Mouse (Mus musculus) erythroblast, adult 5-6 weeks (primary cell): ENCODE results near the gene Slc22a16. TPM values are rescaled to one million over a fixed set of nuclear protein-coding genes. Genes with fewer than 3 reads are reported as not detected.

Experiments used
- ATAC-seq: replicated peaks from 2 replicates; pipeline ENCODE4 v1.8.0; 2016; ENCODE audit warnings: moderate number of reproducible peaks, mild to moderate bottlenecking, moderate TSS enrichment, inconsistent platforms; ENCODE audit not compliant: poor library complexity, low FRiP score, severe bottlenecking
- total RNA-seq, 2 experiments: library from RNA; stranded (forward) in 1 of 2; stranded (reverse) in 1 of 2; fragments of 150-400 nt in 1 of 2; fragments of 200-764, 138-1000 nt in 1 of 2; gene quantifications; 2 replicates each; pipeline versions ENCODE4 v1.2.3 to v1.2.4; 2015 to 2017; ENCODE audit warnings: low replicate concordance in 2 of 2

Slc22a16 gene
- total RNA-seq, 2 experiments from 2014 or later: not detected

DNA sequence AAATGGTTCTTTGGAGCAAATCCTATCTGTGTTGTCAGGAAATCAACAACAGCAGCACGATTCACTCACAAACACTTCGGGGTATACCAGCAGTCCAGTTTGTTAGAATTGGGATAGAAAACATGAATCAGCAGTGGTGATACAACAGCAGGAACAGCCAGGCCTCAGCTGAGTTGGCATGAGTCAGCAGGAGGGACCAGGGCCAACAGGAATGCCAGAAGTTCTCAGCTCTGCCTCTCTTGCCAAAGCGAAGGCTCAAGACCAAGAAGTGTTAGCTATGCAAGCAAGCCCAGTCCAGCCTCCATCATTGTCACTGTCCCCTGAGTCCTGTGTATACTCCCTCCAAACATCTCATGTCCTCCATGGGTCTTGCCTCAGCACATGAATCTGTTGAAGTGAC lies 27.0 kb downstream of the Slc22a16 start:
- ATAC-seq: no peak

DNA sequence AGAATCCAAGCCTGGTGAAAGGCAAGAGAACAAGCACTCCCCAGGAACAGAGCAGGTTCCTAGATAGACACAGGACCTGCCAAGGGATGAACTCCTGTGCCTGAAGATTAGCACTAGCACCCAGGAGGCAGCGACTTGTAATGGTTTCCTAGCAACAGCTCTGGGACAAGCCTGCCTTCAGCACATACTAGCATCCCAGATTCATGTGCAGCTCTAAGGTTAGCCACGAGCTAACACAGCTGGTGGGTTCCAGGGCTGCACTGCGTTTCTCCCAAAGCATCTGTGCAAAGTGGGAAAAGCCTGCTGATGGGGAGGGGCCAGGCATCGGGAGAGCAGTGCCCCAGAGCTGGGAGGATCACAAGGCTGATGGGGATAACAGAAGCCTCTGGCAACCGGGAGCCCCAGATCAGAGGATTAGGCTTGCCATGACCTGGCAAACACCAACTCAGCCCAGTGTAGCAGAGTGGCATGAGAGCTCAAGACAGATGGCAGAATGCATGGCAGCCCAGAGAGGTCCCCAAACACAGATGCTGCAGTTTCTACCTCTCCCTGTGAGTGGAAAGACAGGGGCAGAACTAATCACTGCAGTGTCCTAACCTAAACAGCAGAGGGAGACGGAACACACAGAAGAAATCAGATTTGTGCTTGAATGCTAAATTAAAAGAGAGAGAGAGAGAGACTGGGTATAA lies 34.7 kb downstream of the Slc22a16 start:
- ATAC-seq: no peak

GRCm38 (mm10) chr10:40617973-40618372 lies 47.8 kb downstream of the Slc22a16 start:
- ATAC-seq: no peak

DNA sequence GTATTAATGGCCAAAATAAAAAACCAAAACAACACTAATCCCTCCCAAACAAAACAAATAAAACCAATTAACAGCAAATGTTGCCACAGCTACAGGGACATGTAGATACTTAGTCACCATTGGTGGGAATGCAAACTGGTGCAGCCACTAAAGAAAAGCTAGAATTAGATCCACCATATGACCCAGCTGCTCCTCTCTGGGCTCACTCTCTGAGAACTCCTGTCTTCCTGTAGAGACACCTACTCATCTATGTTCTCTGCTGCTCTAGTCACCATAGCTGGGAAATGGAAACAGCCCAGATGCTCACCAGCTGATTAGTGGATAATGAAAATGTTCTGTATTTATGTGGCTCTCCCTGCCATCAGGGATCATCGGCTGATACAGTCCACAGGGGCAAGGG lies 49.6 kb downstream of the Slc22a16 start:
- no peak for ATAC-seq

DNA sequence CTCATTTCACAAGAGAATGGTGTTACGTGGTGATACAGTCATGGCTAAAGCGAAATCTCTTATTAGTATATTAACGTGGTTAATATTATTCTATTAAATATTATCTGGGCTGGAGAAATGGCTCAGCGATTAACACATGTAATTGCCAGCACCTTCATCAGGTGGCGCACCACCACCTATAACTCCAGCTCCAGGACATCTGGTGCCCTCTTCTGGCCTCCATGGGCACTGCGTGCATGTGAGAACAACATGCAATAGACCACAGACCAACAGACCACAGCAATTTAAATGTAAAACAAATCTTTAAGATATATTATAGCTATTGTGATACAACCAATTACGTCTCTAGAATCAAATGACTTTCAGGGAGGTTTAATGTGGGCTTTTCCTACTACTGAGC lies 59.0 kb downstream of the Slc22a16 start:
- no peak for ATAC-seq

DNA sequence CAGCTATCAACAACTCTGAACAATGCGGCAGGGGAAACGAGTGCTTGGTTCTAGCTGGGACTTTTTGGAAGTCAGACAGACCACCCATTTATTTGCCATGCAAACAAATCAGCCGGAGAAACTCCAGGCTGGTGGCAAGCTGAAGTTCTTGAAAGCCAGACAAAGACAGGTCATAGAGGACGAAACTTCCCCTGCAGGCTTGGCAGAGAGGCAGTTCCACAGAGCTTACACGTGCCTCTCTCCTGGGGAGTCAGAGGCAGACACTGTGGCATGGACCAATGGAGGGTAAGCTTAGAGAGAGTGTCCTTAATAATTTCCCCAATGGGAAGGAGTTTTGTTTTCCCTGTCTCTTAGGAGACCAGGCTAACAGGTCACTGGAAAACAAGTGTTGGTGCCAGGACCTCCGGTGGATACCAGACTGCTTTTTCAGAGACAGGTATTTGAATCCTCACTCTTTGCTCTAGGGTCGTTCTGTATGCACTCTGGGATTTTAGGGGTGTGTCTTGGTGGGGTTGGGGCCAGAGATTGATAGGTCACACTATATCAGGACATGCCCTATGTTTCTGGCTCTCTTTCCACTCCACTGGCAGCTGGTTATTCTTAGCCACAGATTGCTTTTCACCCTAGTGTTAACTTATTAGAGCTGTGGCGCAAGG lies 59.6 kb downstream of the Slc22a16 start, which contains the start of gene Ddo:
Ddo (plus strand) TSS at position 356 of the 656 bp plus-strand sequence.
- no peak for ATAC-seq

DNA sequence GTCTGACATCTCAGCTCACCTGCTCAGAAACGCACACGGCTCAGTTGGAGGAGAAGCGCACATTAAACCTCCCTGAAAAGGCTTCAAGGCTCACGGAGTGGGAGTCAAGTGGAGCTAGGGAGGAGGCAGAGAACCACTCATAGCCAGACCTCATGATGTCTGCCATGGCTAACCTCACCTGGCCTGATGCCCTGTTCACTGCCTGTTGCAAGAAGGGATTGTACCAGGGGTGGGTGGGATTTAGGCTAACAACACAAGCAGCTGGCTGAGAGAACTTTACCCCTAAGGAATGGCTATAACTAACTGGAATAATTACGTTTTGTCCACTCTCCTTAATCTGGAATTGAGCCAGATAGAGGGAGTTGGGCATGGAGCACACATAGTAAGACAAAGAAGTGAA lies 60.3 kb downstream of the Slc22a16 start:
- no peak for ATAC-seq

- no peak for ATAC-seq
These were observed 60.8 kb downstream of the Slc22a16 start for GRCm38 (mm10) chr10:40630961-40631360.

DNA sequence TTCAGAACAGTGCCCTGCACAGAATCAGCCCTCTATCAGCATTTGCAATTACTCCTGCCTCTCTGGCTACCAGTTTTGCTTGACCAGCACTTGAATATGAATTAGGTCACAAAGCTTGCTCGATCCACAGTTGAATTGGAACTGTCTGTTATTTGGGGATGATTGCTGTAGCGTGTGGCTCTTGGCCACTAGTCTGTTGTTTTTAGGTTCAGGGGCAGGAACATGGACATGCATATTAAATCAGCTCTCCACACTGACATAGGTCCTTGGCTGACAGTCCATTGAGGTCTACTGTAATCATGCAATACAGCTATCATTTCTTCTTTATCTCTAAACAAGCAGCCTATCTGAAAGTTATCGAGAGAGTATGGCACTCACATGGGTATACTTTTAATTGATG lies 62.0 kb downstream of the Slc22a16 start:
- ATAC-seq: no peak

DNA sequence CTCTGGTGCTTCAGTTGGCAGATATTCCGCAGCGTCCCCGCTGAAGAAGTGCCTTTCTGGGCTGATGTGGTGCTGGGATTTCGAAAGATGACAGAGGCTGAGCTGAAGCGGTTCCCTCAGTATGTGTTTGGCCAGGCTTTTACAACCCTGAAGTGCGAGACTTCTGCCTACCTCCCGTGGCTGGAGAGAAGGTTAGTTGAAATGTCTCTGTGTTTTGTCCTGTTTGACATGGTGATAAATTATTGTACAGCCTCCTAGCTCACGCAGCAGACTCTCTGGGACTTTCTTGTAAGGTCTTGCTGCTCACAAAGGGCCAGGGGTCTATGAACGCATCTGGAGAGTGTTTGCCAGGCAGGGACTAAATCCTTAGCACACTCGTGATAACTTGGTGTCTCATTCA lies 67.2 kb downstream of the Slc22a16 start:
- no peak for ATAC-seq

DNA sequence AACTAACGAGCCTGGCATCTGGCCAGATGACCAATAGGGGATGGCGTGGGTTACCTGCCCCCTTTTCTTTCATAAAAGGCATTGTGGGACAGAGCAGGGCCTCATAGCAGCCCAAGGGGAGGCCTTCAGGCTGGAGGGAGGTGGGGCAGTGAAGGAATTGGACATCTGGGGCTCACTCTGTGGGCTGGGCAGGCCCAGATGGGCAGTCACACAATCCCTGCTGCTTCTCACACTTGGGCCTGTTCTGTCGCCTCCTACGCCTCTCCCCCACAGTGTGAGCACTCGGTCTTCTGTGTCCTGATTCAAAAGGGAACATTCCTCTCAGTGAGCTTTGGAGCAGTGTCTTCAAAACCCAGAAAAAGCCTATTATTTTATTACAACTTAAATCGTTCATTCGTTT lies 68.1 kb downstream of the Slc22a16 start:
- no peak for ATAC-seq

DNA sequence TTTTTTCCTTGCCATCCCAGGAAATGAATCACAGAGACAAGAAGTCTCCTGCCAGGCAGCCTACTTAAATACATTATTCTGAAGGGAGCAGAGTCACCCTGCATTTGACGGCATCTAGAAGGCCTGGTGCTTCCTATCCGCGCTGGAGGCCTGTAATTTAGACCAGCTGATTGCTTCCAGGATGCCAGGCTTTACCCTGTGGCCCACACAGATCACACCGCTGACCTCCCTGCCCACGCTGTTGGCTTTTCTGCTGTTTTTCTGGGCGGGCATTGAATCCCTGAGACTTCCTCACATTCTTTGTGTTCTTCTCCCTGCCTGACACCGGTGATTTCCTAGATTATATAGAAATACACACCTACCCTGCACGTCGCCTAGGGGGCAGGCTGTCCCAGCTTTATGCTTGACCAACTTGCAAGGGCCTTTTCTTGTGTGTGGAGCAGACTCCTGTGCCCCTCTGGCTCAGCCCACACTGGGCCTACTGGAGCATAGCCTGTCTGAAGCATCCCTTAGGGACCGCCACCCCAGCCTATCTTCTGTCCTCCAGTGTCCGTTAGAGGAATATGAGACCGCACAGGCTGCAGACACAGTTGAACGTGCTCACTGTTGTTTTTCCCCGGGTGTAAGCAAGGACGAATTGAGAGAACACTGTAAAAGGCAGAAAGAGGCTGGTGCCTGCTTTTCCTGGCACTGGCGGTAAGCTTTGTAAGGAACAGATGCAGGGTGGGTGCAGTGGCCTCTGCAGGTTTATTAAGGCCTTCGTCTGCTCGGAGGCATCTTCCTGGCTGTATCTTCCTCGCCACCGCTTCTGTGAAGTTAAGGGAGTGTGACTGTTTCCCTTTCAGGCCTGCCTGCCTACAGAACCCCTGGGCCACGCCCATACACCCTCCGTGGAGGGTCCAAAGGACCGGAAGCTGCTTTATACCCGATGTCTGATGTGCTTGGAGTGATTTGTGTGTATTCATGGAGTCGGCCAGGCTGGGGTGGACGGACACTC lies 69.0 kb downstream of the Slc22a16 start:
- ATAC-seq: no peak

DNA sequence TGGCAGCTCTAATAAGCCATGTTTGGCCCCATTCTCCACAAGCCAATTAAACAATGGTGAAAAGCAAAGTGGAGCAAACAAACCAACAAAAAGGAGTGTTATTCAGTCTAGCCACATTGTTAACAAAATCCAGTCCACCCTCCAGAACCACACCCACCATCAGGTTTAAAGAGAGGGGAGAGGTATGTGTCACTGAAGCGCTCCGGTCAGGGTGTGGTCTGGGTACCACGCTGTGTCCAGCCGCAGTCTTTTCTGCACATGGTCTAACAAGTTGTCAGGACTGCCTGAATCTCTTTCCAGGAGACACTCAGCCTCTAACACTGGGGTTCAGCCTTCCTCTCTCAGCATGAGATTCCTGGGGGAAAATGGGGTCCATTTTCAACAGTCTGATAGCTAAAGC lies 70.3 kb downstream of the Slc22a16 start:
- no peak for ATAC-seq

GRCm38 (mm10) chr10:40641901-40642300 lies 71.8 kb downstream of the Slc22a16 start:
- no peak for ATAC-seq

DNA sequence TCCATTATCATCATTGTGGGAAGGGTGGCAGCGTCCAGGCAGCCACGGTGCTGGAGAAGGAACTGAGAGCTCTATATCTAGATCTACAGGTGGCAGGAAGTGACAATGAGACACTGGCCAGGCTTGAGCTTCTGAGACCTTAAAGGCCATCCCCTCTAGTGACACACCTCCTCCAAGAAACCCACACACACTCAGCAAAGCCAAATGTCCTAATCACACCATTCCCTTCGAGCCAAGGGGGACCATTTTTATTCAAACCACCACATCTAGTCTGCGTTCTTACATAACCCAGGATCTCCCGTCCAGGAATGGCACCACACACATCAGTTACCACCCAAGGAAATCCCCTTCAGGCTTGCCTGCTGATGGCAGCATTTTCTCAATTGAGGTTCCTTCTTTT lies 73.0 kb downstream of the Slc22a16 start:
- ATAC-seq: no peak

GRCm38 (mm10) chr10:40644456-40644855 lies 74.3 kb downstream of the Slc22a16 start:
- no peak for ATAC-seq

- no peak for ATAC-seq
These were observed 75.2 kb downstream of the Slc22a16 start for GRCm38 (mm10) chr10:40645346-40645745.

DNA sequence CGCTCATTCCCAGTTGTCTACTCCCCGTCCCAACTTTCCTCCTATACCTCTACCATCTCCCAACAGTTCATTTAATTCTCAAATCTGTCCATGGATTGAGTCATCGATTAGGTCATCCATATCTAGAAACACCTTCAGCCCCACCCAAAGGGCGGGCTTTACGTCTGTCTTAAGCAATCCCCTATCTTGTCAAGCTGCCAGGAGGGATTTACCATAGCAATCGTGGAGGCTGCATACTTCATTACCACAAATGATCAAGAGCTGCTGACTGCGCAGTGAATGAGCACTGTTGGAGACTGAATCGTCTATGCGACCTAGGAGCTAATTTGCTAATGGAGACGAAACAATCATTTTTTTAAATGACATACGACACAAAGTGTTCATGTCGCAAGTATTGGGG lies 78.6 kb downstream of the Slc22a16 start:
- no peak for ATAC-seq

GRCm38 (mm10) chr10:40649634-40650033 lies 79.5 kb downstream of the Slc22a16 start:
- ATAC-seq: no peak

- no peak for ATAC-seq
These were observed 81.5 kb downstream of the Slc22a16 start for GRCm38 (mm10) chr10:40651676-40652075.
